Mouse (Mus musculus) mouse trophoblast stem cell (cell line): ENCODE results near the gene Nol8.

Source experiments
- in situ Hi-C, 2 experiments: fragments of 300-500 bp; cut with MseI, MboI; formaldehyde crosslinking; loops; 2 replicates in 1 of 2; 3 replicates in 1 of 2; pipeline ENCODE4 v1.15.1; 2025

Nol8 gene

GRCm38 (mm10) chr13:49682233-49682846 lies 29.5 kb downstream of the Nol8 start:
- in situ Hi-C loops = no loop called here

DNA sequence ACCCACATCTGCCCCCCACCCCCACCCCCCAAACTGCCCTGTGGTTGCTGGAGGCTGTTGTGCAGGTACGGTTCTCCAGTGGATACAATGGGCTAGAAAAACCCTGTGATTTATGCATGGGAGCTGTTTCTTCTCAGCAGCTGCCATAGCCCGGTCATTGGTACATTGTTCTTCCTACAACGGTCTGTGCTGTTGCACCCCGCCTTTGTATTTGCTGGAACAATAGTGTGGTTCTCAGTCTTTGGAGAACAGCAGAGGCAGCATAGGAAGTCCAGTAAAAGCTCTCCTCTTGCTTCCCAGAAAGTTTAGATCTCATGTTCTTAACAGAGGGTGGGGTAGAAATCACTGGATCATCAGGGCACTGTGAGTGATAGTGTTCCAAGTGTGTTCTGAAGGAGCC lies 31.4 kb downstream of the Nol8 start:
- in situ Hi-C loops = no loop called here

DNA sequence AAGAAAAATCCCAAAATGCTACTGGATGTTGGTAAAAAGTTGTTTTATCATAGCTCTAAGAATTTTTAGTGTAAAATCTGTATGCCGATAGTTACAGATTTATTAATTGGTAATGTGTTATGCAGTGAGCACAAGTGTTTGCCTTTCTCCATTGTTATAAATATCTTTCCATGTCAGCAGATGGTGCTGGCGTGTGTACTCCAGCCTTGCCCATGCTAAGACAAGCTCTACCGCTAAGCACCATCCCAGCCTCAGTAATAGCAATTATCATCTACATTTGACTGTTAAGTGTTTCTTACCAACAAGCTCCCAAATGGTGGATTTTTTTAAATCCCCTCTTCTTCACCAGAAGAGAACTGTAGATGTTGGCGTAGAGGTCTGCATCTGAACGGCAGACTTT lies 38.2 kb downstream of the Nol8 start:
- in situ Hi-C loops = no loop called here

DNA sequence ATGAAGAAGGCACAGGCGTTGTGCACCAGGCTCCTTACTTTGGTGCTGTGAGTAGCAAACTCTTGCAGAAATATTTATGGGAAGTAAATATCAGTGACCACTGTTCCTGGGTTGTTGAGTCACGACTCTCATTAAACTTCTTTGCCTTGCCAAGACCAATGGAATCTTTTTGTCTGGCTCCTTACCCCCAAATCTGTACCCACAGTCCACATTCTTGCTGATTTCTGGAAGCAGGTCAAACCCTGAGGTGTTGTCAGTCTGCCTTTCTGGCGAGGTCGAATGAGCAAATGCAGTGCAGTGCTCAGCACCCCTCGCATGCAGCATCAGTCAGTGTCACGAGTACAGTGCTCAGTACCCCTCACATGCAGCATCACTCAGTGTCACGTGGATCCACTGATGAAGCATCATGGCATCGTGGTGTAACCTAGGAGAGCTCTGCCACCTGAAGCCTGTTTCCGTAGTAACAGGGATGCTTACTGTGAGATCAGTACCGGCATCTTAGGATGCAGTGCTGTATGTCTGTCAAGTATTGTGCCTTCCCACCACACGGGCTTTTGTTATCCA lies 50.4 kb downstream of the Nol8 start:
- in situ Hi-C loops = no loop called here

DNA sequence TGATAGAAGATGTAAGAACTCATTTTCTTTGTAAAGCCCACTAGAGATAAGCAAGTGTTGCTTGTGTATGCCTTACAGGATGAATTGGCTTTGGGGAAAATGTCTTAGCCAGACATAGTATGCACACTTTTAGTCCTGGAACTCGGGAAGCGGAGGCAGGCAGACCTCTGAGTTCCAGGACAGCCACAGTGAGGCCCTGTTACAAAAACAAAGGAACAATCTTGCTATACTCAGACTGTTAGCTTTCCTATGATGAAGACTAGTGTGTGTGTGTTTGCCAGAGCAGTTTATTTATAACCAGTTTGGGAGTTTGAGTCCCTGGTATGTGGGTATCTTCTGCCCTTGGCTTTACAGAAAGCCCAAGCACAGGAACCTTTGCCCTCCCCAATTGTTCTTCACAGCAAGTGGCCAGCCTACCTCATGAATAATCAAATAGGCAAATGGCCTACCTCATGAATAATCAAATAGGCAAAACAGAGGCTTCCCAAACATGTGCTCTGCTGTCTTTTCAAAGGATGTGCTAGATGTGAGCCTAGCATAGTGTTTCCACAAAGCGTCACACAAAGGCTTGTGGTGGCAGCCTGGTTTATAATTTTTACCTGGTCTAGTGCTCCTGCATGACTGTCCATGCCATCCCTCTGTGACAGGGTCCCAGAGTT lies 53.3 kb downstream of the Nol8 start:
- in situ Hi-C loops = no loop called here

DNA sequence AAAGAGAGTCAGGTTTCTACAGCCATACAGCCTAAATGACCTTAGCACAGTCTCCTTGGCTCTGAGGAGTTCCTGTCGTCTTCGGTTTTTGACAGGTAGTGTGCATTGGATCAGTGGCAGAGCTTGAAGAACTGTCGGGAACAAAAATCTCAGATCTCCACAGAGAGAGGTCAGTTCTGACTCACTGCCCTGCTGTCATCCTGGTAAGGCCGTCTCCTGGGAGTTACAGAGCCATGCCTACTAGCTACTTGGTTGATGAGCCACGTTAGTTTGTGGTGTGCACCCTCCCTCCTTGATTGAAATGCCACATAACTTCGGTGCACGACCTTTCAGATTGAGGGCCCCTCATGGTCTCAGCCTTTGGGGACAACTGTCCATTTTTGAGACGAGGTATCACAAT lies 55.4 kb downstream of the Nol8 start:
- in situ Hi-C loops = no loop called here

GRCm38 (mm10) chr13:49712047-49712721 lies 59.3 kb downstream of the Nol8 start:
- in situ Hi-C loops = no loop called here

DNA sequence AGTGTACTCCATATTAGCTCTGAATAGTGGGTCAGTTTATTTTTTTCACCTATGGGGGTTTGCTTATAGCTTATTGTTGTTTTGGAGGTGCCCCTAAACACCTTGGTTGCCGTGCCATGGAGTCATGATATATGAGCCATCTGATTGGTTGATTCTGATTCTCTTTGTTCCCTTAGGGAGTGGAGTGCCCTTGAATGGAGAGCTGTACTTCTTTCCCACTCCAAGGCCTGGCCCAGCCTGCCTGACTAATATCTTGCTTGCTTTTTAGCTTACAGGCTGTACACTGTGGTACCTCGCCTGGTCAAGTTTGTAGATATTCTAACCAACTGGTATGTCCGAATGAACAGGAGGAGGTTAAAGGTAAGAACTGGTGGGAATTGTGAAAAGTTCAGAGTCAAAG lies 66.4 kb downstream of the Nol8 start:
- in situ Hi-C loops = no loop called here
